Mouse (Mus musculus) neural tube, embryonic 14.5 days (tissue): ENCODE measurements around the gene Mgat5b. TPM values are rescaled to one million over a fixed set of nuclear protein-coding genes. Genes with fewer than 3 reads are reported as not detected.

ENCODE experiments used
- ATAC-seq: fragments of 200-750 bp; cut with Nextera tagmentation; 2 replicates; pipeline ENCODE4 v1.8.0; 2017; ENCODE audit warnings: low read depth, mild to moderate bottlenecking, moderate TSS enrichment, moderate library complexity
- H3K27ac ChIP-seq: fragments of 300-500 bp; sonication (generic); 2 replicates; pipeline ENCODE4 v1.5.1; 2014; ENCODE audit warnings: low read depth, mild to moderate bottlenecking, control low read depth, low read length, moderate library complexity, mixed read lengths
- H3K27me3 ChIP-seq: fragments of 300-500 bp; sonication (generic); 2 replicates; pipeline ENCODE4 v1.6.1; 2014; ENCODE audit warnings: low read length; ENCODE audit not compliant: control insufficient read depth, insufficient read depth
- H3K36me3 ChIP-seq: fragments of 300-500 bp; sonication (generic); 2 replicates; pipeline ENCODE4 v1.6.1; 2014; ENCODE audit warnings: low read length, mixed read lengths; ENCODE audit not compliant: control insufficient read depth, insufficient read depth
- H3K4me1 ChIP-seq: fragments of 300-500 bp; sonication (generic); 2 replicates; pipeline ENCODE4 v1.6.1; 2014; ENCODE audit warnings: low read length; ENCODE audit not compliant: control insufficient read depth, insufficient read depth
- H3K4me2 ChIP-seq: fragments of 300-500 bp; sonication (generic); 2 replicates; pipeline ENCODE4 v1.6.1; 2014; ENCODE audit warnings: mild to moderate bottlenecking, low read depth, low read length, control low read depth
- H3K4me3 ChIP-seq: fragments of 300-500 bp; sonication (generic); 2 replicates; pipeline ENCODE4 v1.5.1; 2014; ENCODE audit warnings: low read depth, low read length, control low read depth, mixed read lengths
- H3K9ac ChIP-seq: fragments of 300-500 bp; sonication (generic); replicated peaks from 2 replicates; pipeline ENCODE4 v1.6.1; 2014; ENCODE audit warnings: low read depth, mild to moderate bottlenecking, control low read depth, low read length, mixed read lengths
- H3K9me3 ChIP-seq: fragments of 300-500 bp; sonication (generic); 2 replicates; pipeline ENCODE4 v1.6.1; 2016; ENCODE audit warnings: low read length; ENCODE audit not compliant: control insufficient read depth
- WGBS: fragments of 180-500 bp; shearing (Covaris S2); extraction: QIAGEN DNeasy Blood & Tissue Kit; methylation state at CpG from one replicate; pipeline ENCODE4 v1.1.7; 2014; 5-methylcytosine and 5-hydroxymethylcytosine counted together
- polyA plus RNA-seq: library from polyadenylated mRNA; unstranded; fragments of >200 nt; fragmentation: Nextera tagmentation; extraction: Ambion mirVana; gene quantifications from 2 replicates; pipeline ENCODE4 v1.2.1, GENCODE M21; 2014

The Mgat5b gene
- polyA plus RNA-seq, 1 experiment from 2014 or later, result 21.6 TPM

GRCm38 (mm10) chr11:116965061-116965460 is 46.4 kb downstream of the Mgat5b start:
- H3K4me1 ChIP-seq, result peaks cover 7% of the 10 kb centered on the region
- 65% methylated on average over 7 of the region's 7 CpGs for WGBS
- no peaks in the 10 kb centered on the region for H3K9me3 ChIP-seq
- H3K36me3 ChIP-seq, result 0 out of 2 replicates have a peak, but pooled peaks cover 10% of the 10 kb centered on the region
- H3K27me3 ChIP-seq, result no peaks in the 10 kb centered on the region
- no peak overlapping the region for H3K4me2 ChIP-seq
- H3K4me3 ChIP-seq, result no peak overlapping the region
- no peak for ATAC-seq
- H3K9ac ChIP-seq, result no peak overlapping the region
- H3K27ac ChIP-seq, result peak overlapping the region; percentile 10; the same call in 1 of the 2 replicates

- no peak overlapping the region for H3K4me3 ChIP-seq
- H3K27me3 ChIP-seq, result no peaks in the 10 kb centered on the region
- H3K9ac ChIP-seq, result no peak overlapping the region
- peaks cover 7% of the 10 kb centered on the region for H3K4me1 ChIP-seq
- no peak overlapping the region for H3K27ac ChIP-seq
- no peak for ATAC-seq
- H3K4me2 ChIP-seq, result no peak overlapping the region
- no peaks in the 10 kb centered on the region for H3K9me3 ChIP-seq
- H3K36me3 ChIP-seq, result 0 out of 2 replicates have a peak, but pooled peaks cover 9% of the 10 kb centered on the region
- 56% methylated on average over 2 of the region's 2 CpGs for WGBS
Observed at GRCm38 (mm10) chr11:116965961-116966360, 47.3 kb downstream of the Mgat5b start.

GRCm38 (mm10) chr11:116968586-116968985 is 49.9 kb downstream of the Mgat5b start:
- H3K27me3 ChIP-seq, result no peaks in the 10 kb centered on the region
- H3K27ac ChIP-seq, result no peak overlapping the region
- H3K9ac ChIP-seq, result no peak overlapping the region
- H3K9me3 ChIP-seq, result no peaks in the 10 kb centered on the region
- peaks cover 13% of the 10 kb centered on the region; the same call in 1 of the 2 replicates for H3K4me1 ChIP-seq
- no peak overlapping the region for H3K4me3 ChIP-seq
- 88% methylated on average over 9 of the region's 9 CpGs for WGBS
- no peak for ATAC-seq
- no peak overlapping the region for H3K4me2 ChIP-seq
- H3K36me3 ChIP-seq, result peaks cover 12% of the 10 kb centered on the region; the same call in 1 of the 2 replicates

GRCm38 (mm10) chr11:116969498-116969897 is 50.8 kb downstream of the Mgat5b start:
- peaks cover 19% of the 10 kb centered on the region; the same call in 1 of the 2 replicates for H3K36me3 ChIP-seq
- no peak overlapping the region for H3K4me2 ChIP-seq
- no peaks in the 10 kb centered on the region for H3K9me3 ChIP-seq
- no peaks in the 10 kb centered on the region for H3K27me3 ChIP-seq
- no peak for ATAC-seq
- 68% methylated on average over 11 of the region's 11 CpGs for WGBS
- H3K9ac ChIP-seq, result no peak overlapping the region
- no peak overlapping the region for H3K27ac ChIP-seq
- H3K4me1 ChIP-seq, result peaks cover 13% of the 10 kb centered on the region; the same call in 1 of the 2 replicates
- H3K4me3 ChIP-seq, result no peak overlapping the region

GRCm38 (mm10) chr11:116970847-116971246 is 52.2 kb downstream of the Mgat5b start:
- H3K4me3 ChIP-seq, result no peak overlapping the region
- 52% methylated on average over 4 of the region's 4 CpGs for WGBS
- H3K36me3 ChIP-seq, result peaks cover 19% of the 10 kb centered on the region; the same call in 1 of the 2 replicates

GRCm38 (mm10) chr11:116972828-116973227 is 54.2 kb downstream of the Mgat5b start:
- peak overlapping the region; percentile 48; the same call in 1 of the 2 replicates for H3K27ac ChIP-seq
- H3K36me3 ChIP-seq, result peaks cover 23% of the 10 kb centered on the region
- H3K9me3 ChIP-seq, result no peaks in the 10 kb centered on the region
- WGBS, result 28% methylated on average over 4 of the region's 4 CpGs
- no peaks in the 10 kb centered on the region for H3K27me3 ChIP-seq
- no peak overlapping the region for H3K4me2 ChIP-seq
- ATAC-seq, result no peak
- 0 out of 2 replicates have a peak, but pooled peaks cover 6% of the 10 kb centered on the region for H3K4me1 ChIP-seq
- H3K4me3 ChIP-seq, result no peak overlapping the region
- H3K9ac ChIP-seq, result 0 out of 2 replicates have a peak overlapping the region, but pooled peaks have one; percentile 25

More at GRCm38 (mm10) chr11:116970847-116971246, 52.2 kb downstream of the Mgat5b start:
- ATAC-seq, result no peak
- no peak overlapping the region for H3K9ac ChIP-seq
- 0 out of 2 replicates have a peak, but pooled peaks cover 9% of the 10 kb centered on the region for H3K4me1 ChIP-seq
- H3K27me3 ChIP-seq, result no peaks in the 10 kb centered on the region
- no peaks in the 10 kb centered on the region for H3K9me3 ChIP-seq
- H3K27ac ChIP-seq, result no peak overlapping the region
- H3K4me2 ChIP-seq, result no peak overlapping the region

GRCm38 (mm10) chr11:116973508-116973907 is 54.8 kb downstream of the Mgat5b start:
- ATAC-seq, result no peak
- no peak overlapping the region for H3K27ac ChIP-seq

GRCm38 (mm10) chr11:116974341-116974740 is 55.7 kb downstream of the Mgat5b start:
- Histone ChIP-seq H3K4me3 (no peak overlapping the region), H3K4me2 (no peak overlapping the region), H3K4me1 (0 out of 2 replicates have a peak, but pooled peaks cover 6% of the 10 kb centered on the region), H3K27ac (no peak overlapping the region), H3K9ac (no peak overlapping the region), H3K27me3 (no peaks in the 10 kb centered on the region), H3K36me3 (peaks cover 21% of the 10 kb centered on the region), H3K9me3 (no peaks in the 10 kb centered on the region)
- WGBS, result 87% methylated on average over 7 of the region's 7 CpGs
- ATAC-seq, result no peak

More at GRCm38 (mm10) chr11:116973508-116973907, 54.8 kb downstream of the Mgat5b start:
- Histone ChIP-seq H3K4me2 (no peak overlapping the region), H3K9ac (no peak overlapping the region), H3K27me3 (no peaks in the 10 kb centered on the region), H3K4me1 (0 out of 2 replicates have a peak, but pooled peaks cover 6% of the 10 kb centered on the region), H3K36me3 (peaks cover 23% of the 10 kb centered on the region), H3K9me3 (no peaks in the 10 kb centered on the region), H3K4me3 (no peak overlapping the region)
- WGBS, result 86% methylated on average over 9 of the region's 9 CpGs

- Histone ChIP-seq H3K9ac (no peak overlapping the region), H3K36me3 (peaks cover 12% of the 10 kb centered on the region), H3K4me3 (no peak overlapping the region), H3K4me1 (peaks cover 6% of the 10 kb centered on the region; the same call in 1 of the 2 replicates), H3K27me3 (no peaks in the 10 kb centered on the region), H3K4me2 (no peak overlapping the region), H3K27ac (peak overlapping the region; percentile 6), H3K9me3 (no peaks in the 10 kb centered on the region)
- peak; percentile 42; the same call in 1 of the 2 replicates for ATAC-seq
- WGBS, result 26% methylated on average over 5 of the region's 5 CpGs
Observed at GRCm38 (mm10) chr11:116980313-116980712, 61.6 kb downstream of the Mgat5b start.
